ENCODE assay signal across 24 mouse cellular contexts in genomic region chr9:27330374-27330773, GRCm38 (mm10). TPM values are rescaled to one million over a fixed set of nuclear protein-coding genes. Genes with fewer than 3 reads are reported as not detected.
DNase-seq lines count a peak whose midpoint lies in the region; ATAC-seq and TF ChIP-seq lines count a peak whose summit lies in the region.
"Had no signal": no experiment of that assay in that cellular context is flagged by ENCODE, and none has a peak within 500 bp of the region (broad histone marks: within the 10 kb centered on the region; RNA-seq: fewer than 3 reads in every experiment).

No protein-coding gene starts in this region.

- no peaks in the 10 kb centered on the region for H3K9me3 ChIP-seq in lung, embryonic 14.5 days (ENCODE audit: low read depth, low read length)
- H3K9me3 ChIP-seq in lung, postnatal 0 days (ENCODE audit: low read length): no peaks in the 10 kb centered on the region
- H3K9me3 ChIP-seq: embryonic facial prominence, embryonic 12.5 days; embryonic facial prominence, embryonic 15.5 days; forebrain, embryonic 10.5 days; forebrain, embryonic 12.5 days had no signal

- H3K4me1 ChIP-seq in lung, embryonic 14.5 days (ENCODE audit: insufficient read depth): 0 out of 2 replicates have a peak, but pooled peaks cover 3% of the 10 kb centered on the region
- no peaks in the 10 kb centered on the region for H3K4me1 ChIP-seq in lung, postnatal 0 days (ENCODE audit: insufficient read depth, low read depth, low read length)
- H3K4me1 ChIP-seq: embryonic facial prominence, embryonic 12.5 days; embryonic facial prominence, embryonic 15.5 days; forebrain, embryonic 10.5 days had no signal

- 72% methylated on average over 4 of the region's 4 CpGs for WGBS in lung, embryonic 14.5 days
- 65% methylated on average over 4 of the region's 4 CpGs for WGBS in lung, postnatal 0 days

- H3K36me3 ChIP-seq in lung, embryonic 14.5 days (ENCODE audit: insufficient read depth): no peaks in the 10 kb centered on the region
- no peaks in the 10 kb centered on the region for H3K36me3 ChIP-seq in lung, postnatal 0 days (ENCODE audit: insufficient read depth, low read length)
- H3K36me3 ChIP-seq: embryonic facial prominence, embryonic 12.5 days; embryonic facial prominence, embryonic 15.5 days had no signal

- no peak for TF ChIP-seq EP300 in lung, postnatal 0 days (IDR thresholded peaks at IDR 0.05)

- DNase-seq in frontal cortex, postnatal 14 days (ENCODE audit: low spot score in 2 of 2): no peak
- peak; percentile 23 for DNase-seq in lung, embryonic 14.5 days
- no peak for DNase-seq in lung, postnatal 0 days (ENCODE audit: low spot score)
- DNase-seq in brain, embryonic 14.5 days (ENCODE audit: low read depth): peak; percentile 29
- no peak for DNase-seq in left cerebral cortex, adult 8-10 months (ENCODE audit: low spot score in 2 of 2)
- DNase-seq: adrenal gland, adult 2 months; adrenal gland, postnatal 10 days; adrenal gland, postnatal 25 days; cerebellum, adult 11 months; cerebellum, adult 18-20 months; cerebellum, adult 8-10 months; cerebellum, adult 9-11 months; cerebellum, postnatal 14 days; cerebellum, postnatal 36 days; embryo, embryonic 11 days had no signal

- H3K4me2 ChIP-seq in lung, embryonic 14.5 days: no peak overlapping the region
- no peak overlapping the region for H3K4me2 ChIP-seq in lung, postnatal 0 days (replicated peaks; ENCODE audit: low read depth, low read length)
- H3K4me2 ChIP-seq: embryonic facial prominence, embryonic 12.5 days; embryonic facial prominence, embryonic 15.5 days; forebrain, embryonic 12.5 days had no signal

- H3K27me3 ChIP-seq in lung, embryonic 14.5 days (ENCODE audit: insufficient read depth, low read length): no peaks in the 10 kb centered on the region
- no peaks in the 10 kb centered on the region for H3K27me3 ChIP-seq in lung, postnatal 0 days (replicated peaks; ENCODE audit: insufficient read depth, low read length)
- H3K27me3 ChIP-seq: embryonic facial prominence, embryonic 12.5 days; embryonic facial prominence, embryonic 15.5 days; forebrain, embryonic 12.5 days had no signal

- H3K27ac ChIP-seq in lung, embryonic 14.5 days (ENCODE audit: low read depth): no peak overlapping the region
- no peak overlapping the region for H3K27ac ChIP-seq in lung, postnatal 0 days (ENCODE audit: low read length)
- H3K27ac ChIP-seq: embryonic facial prominence, embryonic 12.5 days; embryonic facial prominence, embryonic 15.5 days; forebrain, embryonic 10.5 days; forebrain, embryonic 12.5 days had no signal

- peak; percentile 47 for ATAC-seq in frontal cortex, adult (ENCODE audit: low TSS enrichment)
- ATAC-seq in lung, embryonic 14.5 days (ENCODE audit: insufficient read depth): no peak
- ATAC-seq in lung, postnatal 0 days: no peak
- ATAC-seq: forebrain, embryonic 14.5 days; forebrain, embryonic 16.5 days had no signal

- H3K9ac ChIP-seq in lung, embryonic 14.5 days: no peak overlapping the region
- H3K9ac ChIP-seq in lung, postnatal 0 days (replicated peaks; ENCODE audit: low read depth): no peak overlapping the region
- H3K9ac ChIP-seq: embryonic facial prominence, embryonic 12.5 days; embryonic facial prominence, embryonic 15.5 days; forebrain, embryonic 12.5 days had no signal

- no peak for TF ChIP-seq POLR2A in brain, embryonic 14.5 days (IDR thresholded peaks at IDR 0.05; ENCODE audit: borderline replicate concordance, extremely low read depth, insufficient read depth, insufficient read length, poor library complexity, severe bottlenecking)

- TF ChIP-seq CTCF in lung, embryonic 14.5 days (IDR thresholded peaks at IDR 0.05; ENCODE audit: low read depth): no peak
- TF ChIP-seq CTCF in lung, postnatal 0 days (IDR thresholded peaks at IDR 0.05): no peak
- TF ChIP-seq CTCF in brain, embryonic 14.5 days (IDR thresholded peaks at IDR 0.05; ENCODE audit: borderline replicate concordance, extremely low read depth, insufficient read depth, insufficient read length): no peak

- H3K4me3 ChIP-seq in lung, embryonic 14.5 days (ENCODE audit: low read depth, low read length): no peak overlapping the region
- H3K4me3 ChIP-seq in lung, postnatal 0 days (ENCODE audit: low read depth, low read length): no peak overlapping the region
- H3K4me3 ChIP-seq: embryonic facial prominence, embryonic 12.5 days; embryonic facial prominence, embryonic 15.5 days; erythroblast, embryonic 14.5 days; forebrain, embryonic 10.5 days; forebrain, embryonic 12.5 days had no signal

RNA-seq across cellular contexts. Expression of gene Igsf9b, which starts 31.4 kb away (rescaled TPM):
- polyA plus RNA-seq in lung, embryonic 14.5 days (2014; fragmentation: Nextera tagmentation; extraction: Ambion mirVana): 2.2 TPM in 2 replicates
- polyA plus RNA-seq in lung, postnatal 0 days (2015; fragmentation: Nextera tagmentation; extraction: Ambion mirVana): 1.4 TPM in 2 replicates
- 5.9 and 11.6 TPM in 2 replicates for polyA plus RNA-seq in brain, embryonic 14.5 days (2012; rRNA removed)
- total RNA-seq in left cerebral cortex, adult 8-10 months (2022): 10 to 100 TPM; 47.5 to 53.8 (median 50.6) TPM
- total RNA-seq: MEL had no signal
- polyA plus RNA-seq: erythroblast, embryonic 14.5 days had no signal

Comparison
In these comparisons a context has a peak if more than half of its experiments do, and no peak if none do; other contexts are left out.
1. DNase-seq: peak in lung, embryonic 14.5 days (single experiment) and brain, embryonic 14.5 days (single experiment); none in frontal cortex, postnatal 14 days (0 of 2), lung, postnatal 0 days (single experiment) and left cerebral cortex, adult 8-10 months (0 of 2).